Mouse (Mus musculus) adrenal gland, postnatal 25 days (tissue): ENCODE data around the gene Mcur1. TPM values are rescaled to one million over a fixed set of nuclear protein-coding genes. Genes with fewer than 3 reads are reported as not detected.

Experiments
- DNase-seq: peaks from one replicate; pipeline ENCODE4 v3.0.0; 2021; ENCODE audit warnings: mixed read lengths
- total RNA-seq: library from RNA; stranded (reverse); gene quantifications from 2 replicates; pipeline ENCODE4 v1.2.3, GENCODE M21; 2021

Gene Mcur1
- total RNA-seq, 1 experiment from 2014 or later = 38.6 TPM

DNA sequence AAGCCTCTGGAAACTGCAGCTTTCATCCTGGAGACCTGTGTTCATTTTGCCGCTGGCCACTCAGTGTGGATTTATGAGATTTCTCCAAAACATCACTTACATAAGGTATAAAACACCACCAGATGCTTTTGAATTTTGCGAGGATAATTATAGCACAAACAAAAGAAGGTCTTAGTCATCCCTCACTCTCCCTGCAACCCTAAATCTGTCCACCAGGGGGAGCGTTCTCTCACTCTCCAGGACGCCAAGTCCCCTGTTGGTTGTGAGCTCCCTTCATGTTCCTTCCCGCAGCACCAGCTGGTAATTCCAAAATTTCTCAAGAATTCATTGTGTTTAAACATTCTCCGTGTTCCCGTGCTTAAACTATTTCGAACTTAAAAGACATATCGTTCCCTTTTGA is 5.4 kb upstream of the Mcur1 start:
- peak; percentile 73 for DNase-seq

DNA sequence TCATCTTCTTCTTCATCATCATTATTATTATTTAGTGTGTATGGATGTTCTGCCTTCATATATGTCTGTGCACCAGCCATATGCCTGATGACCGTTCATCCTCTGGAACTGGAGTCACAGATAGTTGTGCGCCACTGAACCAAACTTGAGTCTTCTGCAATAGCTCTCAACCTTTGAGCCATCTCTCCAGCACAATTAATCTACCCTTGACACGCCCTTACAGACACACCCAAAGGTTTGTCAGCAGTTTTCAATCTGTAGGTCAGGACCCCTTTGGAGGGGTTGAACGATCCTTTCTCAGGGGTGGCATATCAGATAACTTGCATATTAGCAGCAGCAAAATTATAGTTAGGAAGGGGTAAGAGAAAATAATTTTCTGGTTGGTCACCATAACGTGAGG is 4.7 kb upstream of the Mcur1 start:
- no peak for DNase-seq

DNA sequence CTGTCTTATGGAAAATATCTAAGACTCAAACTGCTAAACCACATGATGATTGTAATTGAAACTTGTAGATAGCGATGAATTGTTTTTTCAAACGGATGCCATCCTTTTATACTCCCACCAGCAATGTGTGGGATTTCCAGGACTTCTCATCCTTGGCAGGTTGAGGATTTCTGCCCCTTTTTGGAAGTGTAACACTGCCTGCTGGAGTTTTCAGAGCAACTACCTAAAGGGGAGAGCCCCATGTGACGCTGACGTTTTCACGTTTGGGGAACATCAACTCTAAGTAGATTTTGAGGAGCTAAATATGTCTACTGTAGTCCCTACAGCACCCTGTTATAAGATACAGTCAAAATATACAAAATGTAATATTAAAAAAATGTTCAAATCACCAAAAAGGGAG is 2.7 kb upstream of the Mcur1 start:
- DNase-seq = no peak

DNA sequence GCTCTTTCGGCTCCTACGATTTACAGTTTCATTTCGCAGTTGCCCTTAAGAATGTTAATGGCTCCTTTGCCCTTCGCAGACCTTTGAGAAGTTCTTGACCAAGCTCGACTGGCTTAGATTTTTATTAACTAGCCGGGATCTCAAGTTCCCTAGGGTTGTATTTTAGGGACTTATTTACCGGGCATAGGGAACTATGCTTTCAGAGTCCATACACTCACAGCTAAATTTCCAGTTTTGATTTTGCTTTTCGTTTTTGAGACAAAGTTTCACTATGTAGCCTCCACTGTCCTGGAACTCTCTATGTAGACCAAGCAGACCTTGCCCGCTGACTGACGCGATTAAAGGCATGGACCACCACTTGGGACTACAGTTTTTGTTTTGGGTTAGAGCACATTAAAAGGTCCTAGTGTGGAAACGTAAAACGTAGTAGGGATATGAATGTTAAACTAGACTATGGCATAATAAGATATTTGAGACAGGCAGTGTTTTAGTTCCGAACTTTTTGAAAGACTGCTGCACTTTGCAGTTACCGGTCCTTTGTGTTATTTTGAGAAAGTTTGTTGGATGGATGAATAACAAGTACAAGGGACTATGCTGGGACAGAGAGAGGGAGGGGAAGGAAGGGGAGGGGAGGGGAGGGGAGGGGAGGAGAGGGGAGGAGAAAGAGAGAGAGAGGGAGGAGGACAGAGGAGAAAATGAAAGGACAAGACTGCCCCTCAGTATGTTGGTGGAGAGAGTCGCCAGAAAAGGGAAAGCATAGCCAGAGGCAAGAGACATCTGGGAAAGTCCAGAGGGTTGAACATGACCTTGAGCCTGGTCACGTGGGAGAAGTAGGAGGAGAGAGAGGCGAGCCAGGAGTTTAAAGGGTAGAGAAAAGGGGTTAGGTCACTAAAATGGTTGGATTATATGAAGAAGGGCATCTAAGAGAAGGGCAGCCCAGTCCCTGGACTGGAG is 744 bp upstream of the Mcur1 start:
- DNase-seq = peak; percentile 52

DNA sequence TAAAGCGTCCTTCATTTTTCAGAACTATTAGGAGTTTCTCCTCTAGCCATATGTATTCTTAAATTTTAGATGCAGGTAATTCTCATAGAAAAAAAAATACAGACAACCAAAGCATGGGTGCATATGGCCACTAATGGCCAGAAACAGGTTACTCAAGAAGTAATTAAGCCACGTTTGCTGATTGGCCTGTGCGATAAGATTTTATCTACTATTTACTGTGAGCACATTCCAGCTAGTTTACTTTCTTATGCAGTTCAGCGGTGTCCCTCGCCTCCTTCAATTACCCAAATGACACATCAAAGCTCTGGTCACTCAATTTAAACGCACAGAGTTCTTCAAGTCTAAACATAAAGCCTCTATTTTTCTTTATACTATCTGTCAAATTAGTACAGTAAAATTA is 1.0 kb downstream of the Mcur1 start:
- DNase-seq = no peak

DNA sequence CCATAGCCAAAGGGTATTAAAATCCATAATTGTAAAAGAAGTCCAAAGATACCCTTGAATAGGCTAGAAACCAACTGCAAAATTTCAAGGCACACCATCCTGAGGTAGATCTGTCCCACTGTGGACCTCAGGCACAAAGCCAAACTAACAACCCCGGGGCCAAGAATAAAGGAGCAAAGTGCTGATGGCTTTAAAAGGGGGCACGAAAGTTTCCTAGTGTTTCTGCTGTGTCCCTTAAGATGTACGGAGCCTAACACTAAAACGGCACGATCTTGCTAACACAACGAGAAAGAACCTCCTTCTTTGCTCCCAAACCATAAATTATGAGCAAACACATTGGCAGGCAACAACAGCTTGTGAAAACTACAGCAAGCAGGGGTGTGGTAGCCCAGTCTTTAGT is 1.6 kb downstream of the Mcur1 start:
- DNase-seq = no peak

DNA sequence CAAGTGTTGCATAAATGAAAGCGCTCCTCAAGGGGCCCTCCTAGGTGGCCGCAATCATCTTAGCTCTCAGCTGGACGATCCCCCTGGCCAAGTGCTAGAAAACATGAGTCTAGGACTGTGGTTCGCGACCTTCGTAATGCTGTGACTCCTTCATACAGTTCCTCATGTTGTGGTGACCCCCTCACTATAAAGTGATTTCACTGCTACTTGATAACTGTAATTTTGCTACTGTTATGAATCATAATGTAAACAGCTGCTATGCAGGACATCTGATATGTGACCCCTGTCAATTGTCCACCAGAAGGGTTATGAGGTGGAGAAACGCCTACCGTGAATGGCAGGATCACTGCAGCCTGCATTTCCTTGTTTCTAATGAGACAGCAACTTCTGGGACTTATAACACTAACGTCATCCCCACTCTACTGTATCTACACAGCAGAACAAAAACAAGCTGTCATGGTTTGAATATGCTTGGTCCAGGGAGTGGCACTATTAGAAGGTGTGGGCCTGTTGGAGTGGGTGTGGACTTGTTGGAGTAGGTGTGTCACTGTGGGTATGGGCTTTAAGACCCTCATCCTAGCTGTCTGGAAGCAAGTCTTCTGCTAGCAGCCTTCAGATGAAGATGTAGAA is 3.0 kb downstream of the Mcur1 start:
- no peak for DNase-seq

DNA sequence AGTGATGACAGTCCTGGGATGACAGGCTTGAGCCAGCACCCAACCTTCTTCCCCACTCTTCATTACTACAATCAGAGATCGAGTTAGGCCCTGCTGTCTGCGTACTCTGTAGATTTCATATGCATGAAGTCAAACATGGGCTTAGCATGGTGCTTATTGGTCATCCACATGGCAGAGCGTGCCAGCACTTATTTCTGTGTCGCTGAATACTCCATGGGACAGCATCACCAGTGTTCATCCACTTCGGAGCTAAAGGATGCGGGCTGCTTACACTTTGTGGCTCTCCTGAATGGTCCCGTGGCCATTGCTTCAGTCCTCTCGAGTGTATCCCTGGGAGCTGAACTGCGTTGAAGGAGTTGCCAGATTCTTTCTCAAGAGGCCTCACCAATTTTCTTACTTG is 4.7 kb downstream of the Mcur1 start:
- DNase-seq = no peak

DNA sequence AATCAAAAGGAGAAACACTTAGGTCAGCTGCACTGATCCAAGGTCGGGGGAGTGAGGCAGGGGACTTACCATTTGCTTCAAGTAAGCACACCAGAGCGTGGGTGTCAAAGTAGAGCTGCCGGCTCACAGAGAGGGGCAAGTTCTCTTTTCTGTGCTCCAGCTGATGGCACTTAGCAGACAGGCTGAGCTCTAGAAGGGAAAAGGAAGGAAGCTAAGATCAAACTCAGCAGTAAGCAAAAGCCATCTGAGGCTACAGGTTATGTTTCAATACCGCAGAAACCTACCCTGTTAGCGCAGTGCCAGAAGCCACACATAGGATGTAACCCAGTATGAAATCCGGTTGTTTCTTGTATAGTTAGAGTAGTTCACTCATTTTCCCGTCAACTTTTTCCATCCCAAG is 5.2 kb downstream of the Mcur1 start:
- no peak for DNase-seq

DNA sequence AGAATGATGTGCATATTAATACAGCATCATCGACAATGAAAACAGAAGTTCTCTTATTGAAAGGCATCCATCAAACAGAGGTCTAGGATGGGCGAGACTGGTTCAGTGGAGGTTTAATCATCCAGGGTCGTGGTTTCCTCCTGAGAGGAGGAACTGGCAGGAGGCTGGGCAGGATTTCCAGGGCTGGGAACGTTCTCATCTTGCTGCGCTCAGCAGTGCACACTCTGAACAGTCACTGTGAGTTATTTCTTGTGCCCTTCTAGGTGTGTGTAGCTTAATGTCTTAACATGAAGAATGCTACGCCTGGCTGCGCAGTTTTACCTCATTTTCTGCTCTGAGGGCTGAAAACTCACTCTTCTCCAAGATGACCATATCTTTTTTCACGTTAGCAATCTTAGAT is 9.3 kb downstream of the Mcur1 start:
- no peak for DNase-seq

DNA sequence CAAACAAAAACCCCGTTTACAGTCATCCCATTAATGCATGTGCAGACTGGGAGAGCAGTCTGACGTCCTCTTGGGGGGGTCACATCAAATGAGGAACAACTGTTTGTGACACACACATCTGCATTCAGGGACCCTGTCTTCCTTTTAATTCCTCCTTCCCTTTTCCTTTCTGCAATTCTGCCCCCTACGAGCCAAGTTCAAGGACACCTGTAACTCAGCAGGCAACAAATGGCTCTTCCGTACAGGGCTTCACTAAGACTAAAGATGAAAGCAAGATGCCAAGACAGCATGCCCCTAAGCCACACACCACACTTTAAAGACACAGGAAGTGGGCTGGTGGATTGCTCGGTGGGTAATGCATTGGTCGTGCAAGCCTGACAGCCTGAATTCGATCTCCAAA is 10.1 kb downstream of the Mcur1 start:
- DNase-seq = no peak

DNA sequence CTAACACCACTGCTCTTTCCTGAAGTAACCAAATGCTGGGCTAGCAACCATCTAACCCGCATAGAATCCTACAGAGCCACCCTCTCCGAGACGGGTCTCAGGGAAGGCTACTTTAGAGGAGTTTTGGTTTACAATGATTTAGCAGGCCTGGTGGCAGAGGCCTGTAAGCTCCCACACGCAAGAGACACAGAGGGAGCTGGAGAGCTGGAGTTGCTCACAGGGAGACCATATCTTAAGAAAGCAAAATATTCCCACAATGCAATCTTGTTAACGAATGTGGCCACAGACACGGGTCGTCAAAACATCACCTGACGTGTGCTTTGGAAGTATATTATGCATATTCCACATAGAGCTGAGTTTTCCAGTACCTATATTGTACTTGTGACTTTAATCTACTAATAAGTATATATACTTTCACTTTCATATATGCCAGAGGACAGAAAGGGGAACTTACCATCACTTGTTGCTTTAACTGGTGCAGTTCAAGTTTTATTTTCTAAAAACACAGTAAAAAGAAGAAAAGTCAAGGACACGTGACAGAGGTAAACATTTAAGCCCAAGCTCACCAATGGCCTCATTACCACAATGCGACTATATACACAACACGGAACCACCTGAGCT is 10.8 kb downstream of the Mcur1 start:
- no peak for DNase-seq

DNA sequence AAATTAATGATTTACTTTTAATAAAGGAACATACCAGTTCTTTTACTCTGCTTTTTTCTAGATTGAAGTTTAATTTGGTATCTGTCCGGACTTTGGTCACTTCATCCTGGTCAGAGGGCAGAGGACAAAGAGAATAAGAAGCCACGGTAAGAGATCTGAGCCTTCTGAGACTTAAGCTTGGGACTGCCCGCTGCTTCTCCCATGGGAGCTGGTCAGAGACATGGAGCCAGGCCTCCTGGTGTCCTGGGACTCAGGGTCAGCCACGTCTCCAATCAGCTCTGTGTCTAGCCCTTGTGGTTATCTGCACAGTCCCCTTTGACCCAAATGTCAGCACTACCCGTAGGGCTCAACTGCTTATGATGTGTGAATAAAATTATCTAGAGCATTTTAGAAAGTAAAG is 11.4 kb downstream of the Mcur1 start:
- DNase-seq = no peak

DNA sequence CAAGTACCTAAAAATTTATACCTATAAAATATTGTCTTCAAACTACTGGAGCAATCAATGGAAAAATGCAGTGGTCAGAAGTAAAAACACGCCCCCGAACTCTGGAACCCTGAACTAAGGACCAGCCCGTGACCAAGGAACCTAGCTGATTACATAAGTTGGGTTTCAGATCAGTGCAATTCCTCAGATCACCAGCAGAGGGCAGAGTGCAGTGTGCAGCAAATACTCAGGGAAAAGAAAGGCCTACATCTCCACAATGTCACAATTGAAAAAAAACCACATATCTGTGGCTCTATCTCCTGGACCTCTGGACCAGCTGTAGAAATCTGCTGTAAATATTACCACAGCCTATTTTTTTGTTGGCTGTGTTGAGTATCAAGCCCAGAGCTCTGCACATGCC is 13.1 kb downstream of the Mcur1 start:
- DNase-seq = peak; percentile 70

DNA sequence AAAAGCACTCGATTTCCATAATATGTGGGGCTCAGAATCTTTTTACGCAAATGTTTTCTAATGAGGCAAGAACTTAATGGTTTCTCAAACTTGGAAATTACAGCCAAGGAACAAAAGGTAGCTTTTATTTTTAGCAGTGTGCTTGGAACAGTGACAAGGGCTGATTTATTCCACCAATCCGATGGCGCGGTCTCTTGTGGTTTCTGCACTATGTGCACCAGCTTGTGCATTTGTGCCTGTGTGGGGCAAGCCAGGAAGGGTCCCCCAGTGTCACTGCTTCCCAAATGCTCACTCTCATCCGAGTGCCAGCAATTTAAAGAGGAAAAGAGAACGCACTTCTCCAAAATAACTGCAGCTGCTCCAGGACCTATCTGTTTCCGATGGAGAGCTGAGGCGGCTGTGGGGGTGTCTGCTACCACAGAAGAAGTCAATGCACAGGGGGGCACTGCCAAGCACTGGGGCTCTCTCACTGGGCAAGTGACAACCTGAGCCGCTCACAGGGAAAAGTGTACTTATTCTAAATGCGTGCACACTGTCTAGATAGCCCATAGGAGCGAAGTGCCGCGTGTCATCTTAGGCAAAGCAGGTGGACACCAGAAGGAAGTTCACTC is 19.7 kb downstream of the Mcur1 start:
- no peak for DNase-seq

DNA sequence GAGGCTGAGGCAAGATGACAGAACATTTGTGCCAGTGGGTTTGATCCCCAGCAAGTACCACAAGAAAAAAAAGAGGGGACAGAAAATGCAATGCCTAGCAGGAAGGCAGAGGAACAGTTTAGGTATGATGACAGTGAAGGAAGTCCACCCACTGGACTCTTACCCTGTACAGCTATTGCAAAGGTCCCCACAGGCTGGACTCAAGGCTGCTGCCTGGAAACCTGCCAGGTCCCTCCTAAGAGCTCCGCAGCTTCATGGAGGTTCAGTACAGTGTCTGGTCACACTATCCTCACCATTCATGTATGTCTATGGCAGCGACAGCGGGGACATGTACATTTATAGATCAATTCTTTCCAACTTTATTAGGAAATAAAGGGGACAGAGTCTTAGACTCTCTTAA is 20.6 kb downstream of the Mcur1 start:
- peak; percentile 34 for DNase-seq

DNA sequence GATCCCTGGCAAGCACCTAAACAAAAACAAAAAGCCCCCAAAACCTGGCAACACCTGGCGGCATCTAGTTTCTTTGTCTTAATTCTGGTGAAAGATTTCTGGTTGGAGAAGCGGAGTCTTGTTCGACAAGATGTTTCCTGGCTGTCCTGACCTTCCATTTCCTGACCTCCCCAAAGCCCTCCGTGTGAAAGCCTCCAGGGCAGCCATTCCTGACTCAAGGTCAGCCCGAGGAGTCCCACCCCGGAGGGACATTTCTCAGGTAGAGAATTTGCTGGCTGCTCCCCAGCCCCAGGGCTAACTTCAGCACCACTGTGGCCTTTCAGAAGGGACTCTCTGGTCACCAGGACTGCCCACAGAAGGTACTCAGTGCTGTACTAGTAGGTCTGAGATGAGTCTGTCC is 22.1 kb downstream of the Mcur1 start:
- no peak for DNase-seq

DNA sequence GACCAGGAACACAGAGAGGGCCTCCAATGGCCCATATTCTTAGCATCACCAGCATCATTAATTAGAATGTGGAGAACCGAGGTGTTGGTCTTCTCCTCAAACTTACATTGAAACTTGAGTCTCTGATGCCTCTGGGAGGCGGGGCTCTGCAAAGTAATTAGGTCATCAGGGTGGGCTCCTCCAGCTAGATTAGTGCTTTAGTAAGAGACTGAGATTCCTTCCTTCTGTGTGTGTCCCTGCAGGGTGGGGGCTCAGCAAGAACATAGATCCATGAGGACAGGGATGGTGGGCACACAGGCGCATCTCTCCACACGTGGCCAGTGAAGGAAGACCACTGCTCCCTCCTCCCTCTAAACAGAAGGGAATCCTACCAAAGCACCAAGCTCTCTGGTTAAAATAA is 26.0 kb downstream of the Mcur1 start:
- DNase-seq = no peak

DNA sequence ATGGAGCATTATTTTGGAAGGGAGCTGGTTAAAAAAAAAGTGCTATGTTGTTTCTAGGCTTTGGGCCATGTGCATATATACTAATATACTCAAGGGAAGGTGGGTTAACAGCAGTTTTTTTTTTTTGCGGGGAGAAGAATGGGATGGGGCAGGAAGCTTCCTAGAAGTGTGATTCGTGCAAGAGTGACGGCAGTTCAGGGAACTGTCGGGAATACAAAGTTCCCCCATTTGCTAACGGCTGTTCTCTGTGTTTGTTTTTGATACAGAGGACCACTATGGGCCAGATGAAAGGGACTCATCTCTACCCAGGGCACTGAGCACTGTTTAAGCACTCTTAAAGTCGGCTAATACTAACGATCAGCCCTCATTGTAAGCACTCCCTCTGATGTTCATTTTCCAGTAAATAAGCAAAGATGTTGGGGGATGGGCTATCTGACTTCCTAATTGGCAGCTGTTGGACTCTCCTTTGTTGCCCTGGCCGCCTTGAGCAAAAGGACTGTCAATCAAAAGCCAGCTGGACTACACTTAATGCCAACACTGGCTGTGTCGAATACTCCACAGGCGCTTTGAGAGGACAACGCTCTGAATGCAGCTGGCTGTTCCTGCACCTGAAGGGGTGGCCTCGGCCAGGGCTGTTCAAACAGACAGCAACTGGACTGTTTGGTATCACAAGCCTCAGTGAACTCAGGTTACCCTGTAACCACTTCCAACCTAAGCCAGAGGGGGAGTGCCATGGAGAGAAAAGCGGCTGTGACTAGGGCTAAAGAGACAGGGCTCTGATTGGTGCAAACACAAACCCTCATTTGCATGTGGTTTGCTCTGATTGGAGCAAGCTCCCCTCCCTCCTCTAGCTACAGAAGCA is 28.9 kb downstream of the Mcur1 start:
- no peak for DNase-seq

DNA sequence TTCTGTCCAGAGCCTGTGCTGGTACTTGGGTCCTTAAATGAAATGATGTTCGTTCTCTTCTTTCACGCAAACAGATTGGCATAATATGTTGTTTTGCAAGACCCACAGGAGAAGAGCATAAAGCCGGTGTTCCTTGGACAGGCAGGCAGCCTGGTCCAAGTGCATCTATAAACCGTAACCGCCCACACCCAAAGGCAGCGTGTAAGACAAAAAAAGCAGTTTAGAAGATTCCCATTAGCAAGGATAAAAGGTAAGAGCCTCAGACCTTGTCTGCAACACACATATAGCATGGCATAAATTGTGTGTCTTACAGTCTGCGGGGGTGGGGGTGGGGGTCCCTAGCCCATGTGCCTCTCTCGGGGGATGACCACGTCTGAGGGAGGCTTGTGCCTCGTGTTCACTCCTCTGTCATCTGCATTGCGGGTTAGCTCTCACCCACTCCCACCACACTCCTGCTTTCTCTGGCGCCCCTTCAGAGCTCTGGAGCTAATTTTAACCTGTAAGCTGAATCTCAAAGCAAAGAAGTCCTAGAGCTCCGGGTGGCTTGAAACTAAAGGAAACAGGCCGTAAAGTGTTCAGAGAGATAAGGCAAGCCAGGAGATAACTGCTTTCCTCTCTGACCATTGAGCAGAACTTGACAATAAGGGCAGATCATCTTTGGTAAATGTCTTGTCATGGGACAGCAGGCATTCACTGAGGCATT is 29.7 kb downstream of the Mcur1 start:
- no peak for DNase-seq

DNA sequence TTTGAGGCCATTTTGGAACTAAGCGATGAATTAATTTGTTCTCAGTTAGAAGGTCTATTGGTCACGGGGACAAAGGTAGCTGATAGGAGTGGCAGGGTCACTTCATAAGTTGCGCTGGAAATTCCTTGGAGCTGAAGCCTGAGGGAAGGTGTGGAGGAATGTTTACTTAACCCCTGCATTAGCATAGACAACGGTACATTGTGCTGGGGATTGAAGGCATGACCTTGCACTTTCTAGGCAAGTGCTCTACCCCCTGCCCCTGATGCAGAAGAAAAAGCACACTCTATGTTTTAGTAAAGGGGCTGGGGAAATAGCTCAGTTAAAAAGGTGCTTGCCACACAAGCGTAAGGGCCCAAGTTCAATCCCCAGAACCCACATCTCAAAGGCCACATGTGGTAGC is 33.7 kb downstream of the Mcur1 start:
- no peak for DNase-seq
